Mouse (Mus musculus): ENCODE data around the gene Parp2. TPM values are rescaled to one million over a fixed set of nuclear protein-coding genes. Genes with fewer than 3 reads are reported as not detected.

The Parp2 gene
- polyA plus RNA-seq, 1 experiment from 2014 or later: 45.4 TPM

Other genes starting within 250 kb of the Parp2 start
- not detected in 2 replicates for gene Olfr744, start 193.0 kb upstream of the Parp2 start, polyA plus RNA-seq (2015; fragmentation: Nextera tagmentation; extraction: Ambion mirVana)
- not detected in 2 replicates for gene Olfr745, start 168.5 kb upstream of the Parp2 start, polyA plus RNA-seq (2015; fragmentation: Nextera tagmentation; extraction: Ambion mirVana)
- gene Olfr746, start 160.8 kb upstream of the Parp2 start, polyA plus RNA-seq (2015; fragmentation: Nextera tagmentation; extraction: Ambion mirVana): not detected in 2 replicates
- not detected in 2 replicates for gene Olfr747, start 114.6 kb upstream of the Parp2 start, polyA plus RNA-seq (2015; fragmentation: Nextera tagmentation; extraction: Ambion mirVana)
- not detected in 2 replicates for gene Olfr748, start 100.5 kb upstream of the Parp2 start, polyA plus RNA-seq (2015; fragmentation: Nextera tagmentation; extraction: Ambion mirVana)
- gene Olfr749, start 62.7 kb upstream of the Parp2 start, polyA plus RNA-seq (2015; fragmentation: Nextera tagmentation; extraction: Ambion mirVana): not detected in 2 replicates
- gene Ttc5, start 22.3 kb upstream of the Parp2 start, polyA plus RNA-seq (2015; fragmentation: Nextera tagmentation; extraction: Ambion mirVana): 121 and 127 TPM in 2 replicates
- gene Ccnb1ip1, start 109 bp upstream of the Parp2 start, polyA plus RNA-seq (2015; fragmentation: Nextera tagmentation; extraction: Ambion mirVana): not detected in 2 replicates
- 2.0 and 2.9 TPM in 2 replicates for gene Tep1, start 62.7 kb downstream of the Parp2 start, polyA plus RNA-seq (2015; fragmentation: Nextera tagmentation; extraction: Ambion mirVana)
- 3.1 and 3.3 TPM in 2 replicates for gene Klhl33, start 89.7 kb downstream of the Parp2 start, polyA plus RNA-seq (2015; fragmentation: Nextera tagmentation; extraction: Ambion mirVana)
- gene Osgep, start 117.1 kb downstream of the Parp2 start, polyA plus RNA-seq (2015; fragmentation: Nextera tagmentation; extraction: Ambion mirVana): 110 and 111 TPM in 2 replicates
- gene Apex1, start 117.1 kb downstream of the Parp2 start, polyA plus RNA-seq (2015; fragmentation: Nextera tagmentation; extraction: Ambion mirVana): 172 and 178 TPM in 2 replicates
- 92.4 and 107 TPM in 2 replicates for gene Pip4p1, start 123.0 kb downstream of the Parp2 start, polyA plus RNA-seq (2015; fragmentation: Nextera tagmentation; extraction: Ambion mirVana)
- gene Pnp, start 123.2 kb downstream of the Parp2 start, polyA plus RNA-seq (2015; fragmentation: Nextera tagmentation; extraction: Ambion mirVana): 22.1 and 25.5 TPM in 2 replicates
- not detected in 2 replicates for gene Gm49342, start 136.7 kb downstream of the Parp2 start, polyA plus RNA-seq (2015; fragmentation: Nextera tagmentation; extraction: Ambion mirVana)
- 0.79 and 0.82 TPM in 2 replicates for gene Pnp2, start 148.2 kb downstream of the Parp2 start, polyA plus RNA-seq (2015; fragmentation: Nextera tagmentation; extraction: Ambion mirVana)
- gene Rnase10, start 199.9 kb downstream of the Parp2 start, polyA plus RNA-seq (2015; fragmentation: Nextera tagmentation; extraction: Ambion mirVana): not detected in 2 replicates
- not detected in 2 replicates for gene Rnase9, start 234.0 kb downstream of the Parp2 start, polyA plus RNA-seq (2015; fragmentation: Nextera tagmentation; extraction: Ambion mirVana)
- gene Rnase11, start 242.3 kb downstream of the Parp2 start, polyA plus RNA-seq (2015; fragmentation: Nextera tagmentation; extraction: Ambion mirVana): not detected in 2 replicates
- gene Rnase12, start 249.8 kb downstream of the Parp2 start, polyA plus RNA-seq (2015; fragmentation: Nextera tagmentation; extraction: Ambion mirVana): not detected in 2 replicates

All from hindbrain, embryonic 15.5 days (tissue).